8 mouse cellular contexts compared by ENCODE assay signal in the genomic region with DNA sequence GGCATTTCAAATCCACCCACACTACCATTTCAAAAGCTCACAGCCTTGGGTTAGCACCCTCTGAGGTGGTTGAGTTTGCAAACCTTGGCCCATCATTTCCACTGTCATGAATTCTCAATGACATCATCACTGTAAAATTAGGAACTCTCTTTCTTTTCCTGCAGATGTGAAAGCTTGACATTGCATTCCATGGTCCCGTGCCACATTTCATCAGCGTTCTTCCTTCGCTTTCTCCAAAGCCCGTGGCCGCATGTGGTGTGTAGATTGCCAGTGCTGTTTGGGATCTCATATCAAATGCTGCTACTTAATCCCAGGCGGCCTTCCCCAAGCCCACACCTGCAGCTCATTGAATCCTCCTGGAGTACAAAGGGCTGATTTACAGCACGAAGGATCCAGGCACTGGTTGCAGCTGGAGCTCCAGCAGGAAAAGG.
DNase-seq lines count a peak whose midpoint lies in the region; ATAC-seq lines count a peak whose summit lies in the region.
"Had no signal": no experiment of that assay in that cellular context is flagged by ENCODE, and none has a peak within 500 bp of the region (broad histone marks: within the 10 kb centered on the region; RNA-seq: fewer than 3 reads in every experiment).

No protein-coding gene starts in this region.

- ATAC-seq in kidney, embryonic 15.5 days (replicated peaks; ENCODE audit: low FRiP score), result peak; percentile 60
- ATAC-seq in embryonic facial prominence, embryonic 14.5 days (ENCODE audit: low read depth), result peak; percentile 86
- peak; percentile 65 for ATAC-seq in limb, embryonic 12.5 days (ENCODE audit: insufficient number of reproducible peaks, insufficient read depth, low FRiP score, low TSS enrichment, low read depth)

- H3K4me2 ChIP-seq in kidney, embryonic 15.5 days, result peak overlapping the region; percentile 7; the same call in 1 of the 2 replicates
- H3K4me2 ChIP-seq in embryonic facial prominence, embryonic 14.5 days (ENCODE audit: low read depth, low read length), result peak overlapping the region; percentile 33
- peak overlapping the region; percentile 30 for H3K4me2 ChIP-seq in limb, embryonic 12.5 days

- no peak overlapping the region for H3K9ac ChIP-seq in kidney, embryonic 15.5 days
- H3K9ac ChIP-seq in embryonic facial prominence, embryonic 14.5 days (ENCODE audit: low read depth, low read length), result no peak overlapping the region
- H3K9ac ChIP-seq in limb, embryonic 12.5 days (replicated peaks), result no peak overlapping the region

- no peak overlapping the region for H3K4me3 ChIP-seq in kidney, embryonic 15.5 days (replicated peaks)
- no peak overlapping the region for H3K4me3 ChIP-seq in embryonic facial prominence, embryonic 14.5 days (ENCODE audit: low read depth, low read length)
- no peak overlapping the region for H3K4me3 ChIP-seq in limb, embryonic 12.5 days (replicated peaks)
- H3K4me3 ChIP-seq: myocyte had no signal

- H3K27ac ChIP-seq in kidney, embryonic 15.5 days, result peak overlapping the region; percentile 1; the same call in 1 of the 2 replicates
- H3K27ac ChIP-seq in embryonic facial prominence, embryonic 14.5 days (replicated peaks; ENCODE audit: low read depth, low read length), result peak overlapping the region; percentile 66
- peak overlapping the region; percentile 87 for H3K27ac ChIP-seq in limb, embryonic 12.5 days

- H3K27me3 ChIP-seq in kidney, embryonic 15.5 days, result no peaks in the 10 kb centered on the region
- no peaks in the 10 kb centered on the region for H3K27me3 ChIP-seq in embryonic facial prominence, embryonic 14.5 days (replicated peaks; ENCODE audit: control insufficient read depth, insufficient read depth, low read length)
- no peaks in the 10 kb centered on the region for H3K27me3 ChIP-seq in limb, embryonic 12.5 days

- WGBS in kidney, embryonic 15.5 days, result 27% methylated on average over 7 of the region's 7 CpGs
- WGBS in embryonic facial prominence, embryonic 14.5 days, result 16% methylated on average over 7 of the region's 7 CpGs
- 9% methylated on average over 7 of the region's 7 CpGs for WGBS in limb, embryonic 12.5 days

- H3K36me3 ChIP-seq in kidney, embryonic 15.5 days, result no peaks in the 10 kb centered on the region
- H3K36me3 ChIP-seq in embryonic facial prominence, embryonic 14.5 days (ENCODE audit: control insufficient read depth, insufficient read depth, low read length), result no peaks in the 10 kb centered on the region
- no peaks in the 10 kb centered on the region for H3K36me3 ChIP-seq in limb, embryonic 12.5 days

- peaks cover 15% of the 10 kb centered on the region for H3K4me1 ChIP-seq in kidney, embryonic 15.5 days
- peaks cover 32% of the 10 kb centered on the region for H3K4me1 ChIP-seq in embryonic facial prominence, embryonic 14.5 days (ENCODE audit: control insufficient read depth, insufficient read depth, low read length)
- H3K4me1 ChIP-seq in limb, embryonic 12.5 days (replicated peaks), result peaks cover 46% of the 10 kb centered on the region

- DNase-seq in kidney, adult 18-20 months, result no peak
- peak; percentile 68 for DNase-seq in embryo, embryonic 10 days (ENCODE audit: low spot score)
- DNase-seq in embryonic facial prominence, embryonic 14.5 days (ENCODE audit: low spot score), result peak; percentile 91
- no peak for DNase-seq in ovary, adult 18-20 months (ENCODE audit: low spot score)
- DNase-seq in spleen, postnatal 36 days (ENCODE audit: low spot score in 2 of 2), result no peak

- H3K9me3 ChIP-seq in kidney, embryonic 15.5 days (replicated peaks), result no peaks in the 10 kb centered on the region
- H3K9me3 ChIP-seq in embryonic facial prominence, embryonic 14.5 days (ENCODE audit: control insufficient read depth, low read length), result no peaks in the 10 kb centered on the region
- H3K9me3 ChIP-seq in limb, embryonic 12.5 days, result no peaks in the 10 kb centered on the region

Comparison
In these comparisons a context has a peak if more than half of its experiments do, and no peak if none do; other contexts are left out.
1. H3K27ac ChIP-seq: peak in every context shown above with its lines; median percentile 87 in limb, embryonic 12.5 days; 66 in embryonic facial prominence, embryonic 14.5 days; 1 in kidney, embryonic 15.5 days.
2. DNase-seq: peak in embryo, embryonic 10 days (single experiment) and embryonic facial prominence, embryonic 14.5 days (single experiment); none in kidney, adult 18-20 months (single experiment), ovary, adult 18-20 months (single experiment) and spleen, postnatal 36 days (0 of 2).
3. Peak in every context shown above with its lines, with median percentiles within 50 percentile points of each other: ATAC-seq and H3K4me2 ChIP-seq.